Mouse (Mus musculus) thymus, postnatal 4 days (tissue): ENCODE results near the gene Isg20l2.

ENCODE experiments used
- DNase-seq: peaks from one replicate; pipeline ENCODE4 v3.0.0; 2021

Gene Isg20l2

DNA sequence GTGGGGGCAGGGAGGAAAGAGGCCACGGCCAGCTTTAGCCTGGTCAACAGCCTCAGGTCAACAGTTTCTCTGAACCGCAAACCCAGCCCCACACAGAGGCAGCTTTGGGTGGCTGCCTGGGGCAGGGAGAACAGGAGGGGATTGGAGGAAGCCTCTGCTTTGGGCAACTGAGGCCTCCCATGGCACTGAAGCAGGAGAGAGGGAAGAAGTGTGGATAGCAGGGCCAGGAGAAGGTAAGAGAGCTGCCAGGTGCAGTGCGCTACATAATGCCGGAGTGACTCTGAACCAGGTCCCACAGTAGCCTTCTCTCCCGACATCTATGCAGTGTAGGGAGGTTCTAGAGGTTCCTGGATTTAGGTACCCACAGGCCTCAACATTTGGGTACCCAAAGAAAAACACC, 50.6 kb downstream of the Isg20l2 start:
- no peak for DNase-seq

- DNase-seq: no peak
Measured at GRCm38 (mm10) chr3:87981214-87981760, 51.2 kb downstream of the Isg20l2 start.

DNA sequence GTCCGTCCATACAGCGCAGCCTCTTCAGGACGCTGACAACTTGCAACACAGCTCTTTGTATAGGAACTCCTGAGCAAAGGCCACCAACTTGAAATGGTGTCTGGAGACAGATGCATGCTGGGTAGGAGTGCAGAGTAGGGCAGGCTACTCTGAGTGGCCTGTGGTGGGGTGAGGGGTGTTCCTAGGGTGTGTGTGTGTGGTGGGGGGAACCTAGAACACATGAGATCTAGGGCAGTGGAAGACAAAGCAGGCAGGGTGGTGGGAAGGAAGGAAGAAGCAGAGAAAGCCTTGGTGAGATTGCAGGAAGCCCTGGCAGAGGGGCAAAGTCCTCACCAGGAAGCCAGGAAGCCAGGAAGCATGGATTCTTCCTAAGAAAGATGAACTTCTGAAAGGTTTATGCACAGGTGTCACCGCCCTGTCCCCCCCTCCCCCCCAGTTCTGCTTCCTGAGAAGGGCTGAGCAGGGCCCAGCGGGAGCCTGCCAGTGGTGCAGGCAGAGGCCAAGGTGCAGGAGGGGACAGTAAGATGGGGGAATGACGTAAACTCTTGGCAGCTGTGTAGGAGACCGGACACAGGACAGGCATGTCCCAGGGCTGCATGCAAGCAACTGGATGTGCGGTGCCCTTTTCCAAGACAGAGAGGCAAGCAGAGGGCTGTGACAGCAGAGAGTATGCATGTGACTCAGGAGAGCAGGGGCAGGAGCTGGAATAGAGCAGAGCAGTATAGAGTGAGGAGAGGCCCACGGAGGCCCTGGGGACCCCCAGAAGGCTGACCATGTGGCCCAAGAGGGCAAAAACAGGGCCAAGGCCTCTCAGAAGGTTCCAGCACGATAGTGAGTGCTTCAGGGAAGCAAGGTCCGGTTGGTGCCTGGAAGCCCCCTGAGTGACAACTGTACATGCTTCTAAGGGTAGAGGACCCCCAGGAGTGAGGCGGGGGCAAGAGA, 52.1 kb downstream of the Isg20l2 start:
- DNase-seq: no peak

DNA sequence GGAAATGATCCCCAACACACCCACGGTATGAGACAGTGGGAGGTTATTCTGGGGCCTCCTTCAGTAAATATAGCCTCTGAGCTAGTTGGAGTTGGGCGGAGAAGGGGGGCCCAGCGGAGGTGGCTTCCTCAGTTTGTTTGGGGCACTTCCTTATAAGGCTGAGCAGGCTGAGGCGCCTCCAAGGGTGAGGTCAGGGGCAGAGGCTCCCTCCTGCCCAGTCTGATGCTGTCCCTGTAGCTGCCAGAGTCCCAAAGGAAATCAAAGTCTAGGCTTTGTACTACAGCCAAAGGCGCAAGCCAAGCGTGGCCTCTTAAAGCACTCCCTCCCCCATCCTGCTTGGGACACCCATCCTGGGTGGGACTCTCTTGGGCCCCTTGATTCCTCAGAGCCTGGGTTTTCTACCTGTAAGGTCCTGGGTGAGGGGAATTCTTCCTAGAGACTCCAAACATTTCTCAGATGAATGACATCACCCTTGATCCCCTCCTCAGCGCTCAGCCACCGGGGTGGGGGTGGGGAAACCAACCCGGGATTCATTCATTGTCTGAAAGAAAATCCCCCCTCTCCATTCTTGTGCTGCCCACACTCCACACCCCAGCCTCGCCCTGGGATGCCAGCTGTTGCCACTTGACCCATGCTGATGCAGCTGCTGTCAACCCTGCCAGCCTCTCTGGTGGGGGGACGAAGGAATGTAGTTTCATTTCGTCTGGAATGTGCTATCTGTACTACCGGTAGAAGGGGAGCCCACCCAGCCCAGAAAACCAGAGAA, 52.9 kb downstream of the Isg20l2 start:
- peak; percentile 41 for DNase-seq

GRCm38 (mm10) chr3:87983627-87984026, 53.5 kb downstream of the Isg20l2 start:
- DNase-seq: no peak

GRCm38 (mm10) chr3:87984094-87984493, 54.0 kb downstream of the Isg20l2 start:
- no peak for DNase-seq

DNA sequence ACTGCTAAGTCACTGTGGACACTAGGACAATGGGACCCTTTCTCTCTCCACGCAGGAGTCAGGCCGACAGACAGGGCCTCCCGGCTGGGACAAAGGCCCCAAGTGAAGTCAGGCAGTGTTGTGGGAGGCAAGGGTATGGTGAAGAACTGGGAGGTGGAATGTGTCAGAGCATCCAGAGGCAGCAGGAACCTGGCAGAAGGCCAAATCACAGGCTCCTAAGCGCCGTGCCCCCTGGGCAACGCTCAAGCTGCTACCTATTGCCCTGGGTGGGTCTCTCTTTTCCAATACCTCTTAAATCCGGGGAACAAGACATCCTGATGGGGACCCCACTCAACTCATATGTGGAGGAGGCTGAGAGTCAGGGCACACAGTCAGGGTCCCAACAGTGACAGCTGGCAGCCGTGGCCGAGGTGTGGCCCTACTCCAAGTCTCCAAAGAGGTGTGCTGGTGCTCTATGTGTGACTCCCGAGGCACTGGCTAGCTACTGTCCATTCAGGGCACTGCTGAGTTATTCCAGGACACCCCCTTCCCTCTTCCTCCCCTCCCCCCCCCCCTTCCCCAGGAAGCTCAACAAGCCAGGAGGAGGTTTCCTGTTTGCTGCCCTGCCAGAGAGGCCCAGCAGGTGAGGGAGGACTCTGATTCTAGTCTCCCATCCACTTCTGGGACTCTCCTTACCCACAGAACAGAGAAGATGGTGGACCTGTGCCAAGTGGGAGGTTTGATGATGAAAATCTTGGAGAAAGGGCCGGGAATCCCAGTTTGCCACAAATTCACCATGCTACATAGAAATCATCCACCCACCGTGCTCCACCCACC, 55.6 kb downstream of the Isg20l2 start:
- DNase-seq: no peak

DNA sequence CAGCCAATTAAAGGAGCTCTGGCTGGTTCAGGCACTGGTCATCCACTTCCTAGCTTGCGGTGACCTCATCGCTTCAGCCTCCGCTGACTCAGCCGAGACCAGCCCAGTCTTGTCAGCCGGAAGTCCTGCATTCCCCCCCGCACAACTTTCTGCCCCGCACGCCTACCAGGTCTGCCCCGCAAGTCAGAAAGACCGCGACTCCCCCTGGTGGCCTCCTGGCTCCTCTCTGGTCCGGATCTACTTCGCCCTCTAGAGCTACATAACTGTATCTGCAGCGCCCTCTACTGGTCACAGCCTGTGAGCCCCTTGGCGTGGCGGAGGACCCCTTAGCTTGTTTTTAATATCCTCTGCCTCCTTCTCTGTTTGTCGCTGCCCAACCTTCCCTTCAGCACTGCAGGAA, 56.8 kb downstream of the Isg20l2 start:
- DNase-seq: peak; percentile 99

DNA sequence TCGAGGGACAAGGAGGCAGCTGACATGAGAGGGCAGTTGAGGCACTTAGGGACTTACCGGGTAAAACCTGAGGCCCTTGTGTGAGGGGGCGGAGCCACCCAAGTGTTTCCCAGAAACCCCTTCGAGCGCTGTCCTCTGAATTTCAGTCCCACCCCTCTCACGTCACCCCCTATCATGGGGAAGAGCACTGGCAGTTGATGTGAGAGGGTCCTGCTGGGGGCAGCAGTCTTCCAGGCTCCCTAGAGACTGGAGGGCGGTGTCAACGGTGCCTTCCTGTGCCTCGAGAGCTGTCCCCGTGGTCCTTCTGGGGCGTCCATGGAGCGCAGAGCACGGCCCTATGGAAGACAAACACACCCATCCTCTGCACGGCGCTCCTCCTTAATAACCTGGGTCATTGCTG, 57.5 kb downstream of the Isg20l2 start:
- DNase-seq: peak; percentile 68

GRCm38 (mm10) chr3:87988068-87988467, 58.0 kb downstream of the Isg20l2 start:
- peak; percentile 53 for DNase-seq

GRCm38 (mm10) chr3:87989935-87990334, 59.8 kb downstream of the Isg20l2 start:
- DNase-seq: no peak
